Mouse (Mus musculus) stomach, embryonic 15.5 days (tissue): ENCODE results near the gene Tkfc. TPM values are rescaled to one million over a fixed set of nuclear protein-coding genes. Genes with fewer than 3 reads are reported as not detected.

Experiments used
- ATAC-seq: fragments of 200-750 bp; cut with Nextera tagmentation; 2 replicates; pipeline ENCODE4 v1.8.0; 2017; ENCODE audit warnings: low read depth, moderate number of reproducible peaks, moderate TSS enrichment; ENCODE audit not compliant: insufficient read depth, low FRiP score
- H3K27ac ChIP-seq: fragments of 300-500 bp; sonication (generic); 2 replicates; pipeline ENCODE4 v1.5.1; 2015; ENCODE audit warnings: mild to moderate bottlenecking, inconsistent platforms
- H3K27me3 ChIP-seq: fragments of 300-500 bp; sonication (generic); replicated peaks from 2 replicates; pipeline ENCODE4 v1.6.1; 2015; ENCODE audit warnings: inconsistent platforms
- H3K36me3 ChIP-seq: fragments of 300-500 bp; sonication (generic); 2 replicates; pipeline ENCODE4 v1.6.1; 2015; ENCODE audit warnings: inconsistent platforms
- H3K4me1 ChIP-seq: fragments of 300-500 bp; sonication (generic); 2 replicates; pipeline ENCODE4 v1.6.1; 2015; ENCODE audit warnings: inconsistent platforms
- H3K4me2 ChIP-seq: fragments of 300-500 bp; sonication (generic); 2 replicates; pipeline ENCODE4 v1.6.1; 2015; ENCODE audit warnings: mild to moderate bottlenecking, inconsistent platforms
- H3K4me3 ChIP-seq: fragments of 300-500 bp; sonication (generic); replicated peaks from 2 replicates; pipeline ENCODE4 v1.5.1; 2015; ENCODE audit warnings: inconsistent platforms
- H3K9ac ChIP-seq: fragments of 300-500 bp; sonication (generic); 2 replicates; pipeline ENCODE4 v1.6.1; 2015; ENCODE audit warnings: inconsistent platforms
- H3K9me3 ChIP-seq: fragments of 300-500 bp; sonication (generic); 2 replicates; pipeline ENCODE4 v1.6.1; 2016; ENCODE audit warnings: inconsistent platforms
- WGBS: fragments of 180-500 bp; shearing (Covaris S2); methylation state at CpG from one replicate; pipeline ENCODE4 v1.1.7; 2015; 5-methylcytosine and 5-hydroxymethylcytosine counted together
- polyA plus RNA-seq: library from polyadenylated mRNA; unstranded; fragments of >200 nt; fragmentation: Nextera tagmentation; extraction: Ambion mirVana; gene quantifications from 2 replicates; pipeline ENCODE4 v1.2.1, GENCODE M21; 2015

Tkfc gene
- polyA plus RNA-seq, result 20.3 and 21.8 TPM in 2 replicates

DNA sequence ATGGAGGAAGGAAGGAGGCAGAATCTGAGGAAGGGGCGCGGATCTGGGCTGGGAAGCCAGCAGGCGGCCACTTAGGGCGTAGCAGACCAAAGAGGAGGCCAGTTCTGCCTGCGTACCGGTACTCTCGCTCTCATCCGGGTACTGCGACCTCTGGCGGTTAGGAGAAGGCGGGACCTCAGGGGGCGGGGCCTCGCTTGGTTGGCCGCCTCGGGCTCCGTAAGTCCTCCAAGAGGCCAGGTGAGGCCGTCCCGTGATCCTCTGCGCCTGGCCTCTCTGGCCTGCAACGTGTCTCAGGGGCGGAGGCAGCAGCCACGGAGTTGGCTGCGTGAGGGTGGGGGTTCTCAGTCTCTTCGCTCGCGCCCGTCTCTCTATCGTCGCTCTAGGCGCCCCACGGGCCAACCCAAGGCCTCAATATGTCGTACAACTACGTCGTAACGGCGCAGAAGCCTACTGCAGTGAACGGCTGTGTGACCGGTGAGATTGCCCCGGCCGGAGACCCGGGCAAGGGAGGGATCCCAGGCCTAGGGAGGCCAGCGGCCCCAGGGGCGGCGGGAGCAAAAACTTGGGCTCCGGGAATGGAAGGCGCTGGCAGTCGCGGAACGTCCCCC lies at the start of gene Tkfc, which contains the start of gene Ddb1:
TSS of gene Tkfc (minus strand) at position 362 of the 608 bp plus-strand sequence.
TSS of gene Ddb1 (plus strand) at position 35 of the 608 bp plus-strand sequence.
- H3K4me2 ChIP-seq, result peak within 1 kb of the TSS; percentile 75
- 0% methylated on average over 48 of the region's 49 CpGs for WGBS
- peaks cover 26% of the 10 kb centered on the region for H3K36me3 ChIP-seq
- H3K4me1 ChIP-seq, result peaks cover 33% of the 10 kb centered on the region
- H3K27me3 ChIP-seq, result no peaks in the 10 kb centered on the region
- H3K4me3 ChIP-seq, result peak within 1 kb of the TSS; percentile 70
- peak within 1 kb of the TSS; percentile 94 for H3K9ac ChIP-seq
- no peaks in the 10 kb centered on the region for H3K9me3 ChIP-seq
- peak within 1 kb of the TSS; percentile 95 for H3K27ac ChIP-seq
- ATAC-seq, result peak; percentile 98

DNA sequence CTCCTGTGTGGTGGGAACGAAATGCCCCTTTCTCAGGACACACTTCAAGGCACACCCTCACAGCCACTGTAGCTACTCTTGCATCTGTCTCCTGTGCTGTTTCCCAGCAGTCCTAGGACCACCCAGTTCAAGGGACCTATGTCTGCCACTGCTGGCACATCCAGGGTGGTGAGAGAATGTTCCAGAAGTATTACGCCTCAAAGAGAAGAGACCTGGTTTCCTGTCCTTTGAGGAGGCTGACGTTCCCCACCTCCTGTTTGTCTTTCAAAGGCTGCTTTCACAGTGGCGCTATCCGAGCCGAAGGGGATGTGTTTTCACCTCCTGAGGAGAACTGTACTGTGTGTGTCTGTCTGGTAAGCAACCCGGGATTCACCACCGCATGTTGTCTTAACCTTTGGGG lies 42.7 kb upstream of the Tkfc start:
- Histone ChIP-seq H3K9me3 (no peaks in the 10 kb centered on the region), H3K9ac (no peak overlapping the region), H3K27ac (no peak overlapping the region), H3K27me3 (no peaks in the 10 kb centered on the region), H3K4me1 (no peaks in the 10 kb centered on the region), H3K4me2 (no peak overlapping the region), H3K36me3 (no peaks in the 10 kb centered on the region), H3K4me3 (no peak overlapping the region)
- WGBS, result 77% methylated on average over 8 of the region's 8 CpGs
- no peak for ATAC-seq

DNA sequence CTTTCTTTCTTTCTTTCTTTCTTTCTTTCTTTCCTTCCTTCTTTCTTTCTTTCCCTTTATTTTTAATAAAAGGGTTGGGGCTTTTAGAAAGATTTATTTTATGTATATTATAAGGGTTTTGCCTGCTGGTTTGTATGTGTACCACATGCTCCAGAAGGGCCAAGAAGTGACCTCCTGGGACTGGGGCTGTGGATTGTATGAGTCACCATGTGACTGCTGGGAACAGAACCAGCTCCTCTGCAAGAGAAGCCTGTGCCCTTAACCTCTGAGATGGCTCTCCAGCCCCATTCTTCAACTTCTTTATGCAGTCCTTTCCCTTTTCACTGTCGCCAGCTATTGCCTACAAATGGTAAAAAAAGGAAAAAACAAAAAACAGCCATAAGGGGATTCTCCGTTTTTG lies 40.2 kb upstream of the Tkfc start:
- WGBS, result 86% methylated on average over 2 of the region's 2 CpGs
- no peak for ATAC-seq
- H3K4me3 ChIP-seq, result no peak overlapping the region

DNA sequence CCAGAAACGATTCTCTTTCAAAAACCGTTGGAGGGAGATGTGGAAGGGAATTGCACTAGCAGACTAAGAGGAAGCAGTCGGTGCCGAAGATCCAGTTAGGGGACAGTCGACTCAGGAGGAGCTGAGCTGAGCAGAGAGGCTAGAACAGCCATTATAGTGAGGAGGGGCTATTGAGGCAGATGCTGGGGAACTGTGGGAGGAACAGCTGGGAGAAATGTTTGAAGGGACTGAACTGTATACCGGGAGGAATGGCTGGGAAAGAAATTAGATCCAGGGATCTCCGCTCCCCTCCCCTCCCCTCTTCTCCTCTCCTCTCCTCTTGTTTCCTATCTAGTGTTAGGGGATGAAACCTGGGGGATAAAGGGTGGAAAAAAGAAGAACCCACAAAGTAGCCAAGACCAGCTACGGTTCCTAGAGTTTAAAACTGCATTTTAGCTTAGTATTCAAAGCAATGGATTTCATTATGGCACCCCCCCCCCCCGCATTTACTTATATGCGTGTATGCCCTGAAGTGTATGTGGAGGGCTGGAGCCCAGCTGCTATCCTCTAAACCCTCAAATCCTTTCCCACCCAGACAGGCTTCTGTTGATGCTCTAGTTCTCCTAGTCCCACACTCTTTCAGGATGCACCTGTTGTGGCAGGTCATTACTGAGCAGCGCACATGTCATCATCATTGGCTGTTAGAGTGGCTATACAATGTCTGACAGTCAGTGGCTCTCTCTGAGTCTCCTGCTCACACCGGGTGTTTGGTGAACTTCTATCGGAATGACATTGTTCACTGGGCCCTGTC lies 35.3 kb upstream of the Tkfc start:
- WGBS, result 44% methylated on average over 13 of the region's 13 CpGs
- no peak for ATAC-seq

More for the DNA sequence above, 40.2 kb upstream of the Tkfc start:
- H3K27me3 ChIP-seq, result no peaks in the 10 kb centered on the region
- no peak overlapping the region for H3K9ac ChIP-seq
- no peaks in the 10 kb centered on the region for H3K9me3 ChIP-seq
- no peaks in the 10 kb centered on the region for H3K4me1 ChIP-seq
- no peak overlapping the region for H3K27ac ChIP-seq
- H3K4me2 ChIP-seq, result no peak overlapping the region
- no peaks in the 10 kb centered on the region for H3K36me3 ChIP-seq

DNA sequence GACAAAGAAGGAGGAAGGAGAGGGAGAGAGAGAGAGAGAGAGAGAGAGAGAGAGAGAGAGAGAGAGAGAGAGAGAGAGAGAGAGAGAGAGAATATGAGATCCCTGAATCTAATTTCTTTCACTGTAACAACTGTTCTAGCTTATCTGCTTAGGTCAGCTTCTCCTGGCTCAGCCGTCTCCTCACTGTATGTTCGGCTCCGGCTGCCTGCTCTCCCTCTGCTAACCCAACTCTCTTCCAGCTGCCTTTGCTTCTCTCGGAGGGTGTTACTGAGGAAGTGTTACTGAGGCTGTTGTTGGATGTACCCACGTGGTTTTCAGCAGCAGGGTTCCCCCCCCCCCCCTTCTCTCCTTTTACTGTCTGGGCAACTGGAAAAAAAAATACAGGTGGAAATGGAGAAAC lies 34.6 kb upstream of the Tkfc start:
- no peaks in the 10 kb centered on the region for H3K36me3 ChIP-seq
- H3K9me3 ChIP-seq, result no peaks in the 10 kb centered on the region
- no peak overlapping the region for H3K4me3 ChIP-seq
- no peak for ATAC-seq
- peak overlapping the region; percentile 25; the same call in 1 of the 2 replicates for H3K4me2 ChIP-seq
- H3K4me1 ChIP-seq, result peaks cover 2% of the 10 kb centered on the region
- 8% methylated on average over 5 of the region's 5 CpGs for WGBS
- H3K27ac ChIP-seq, result no peak overlapping the region
- no peaks in the 10 kb centered on the region for H3K27me3 ChIP-seq
- H3K9ac ChIP-seq, result no peak overlapping the region

More for the DNA sequence above, 35.3 kb upstream of the Tkfc start:
- H3K4me3 ChIP-seq, result no peak overlapping the region
- H3K36me3 ChIP-seq, result no peaks in the 10 kb centered on the region
- H3K27ac ChIP-seq, result no peak overlapping the region
- H3K9me3 ChIP-seq, result no peaks in the 10 kb centered on the region
- H3K4me1 ChIP-seq, result no peaks in the 10 kb centered on the region
- no peak overlapping the region for H3K9ac ChIP-seq
- H3K27me3 ChIP-seq, result no peaks in the 10 kb centered on the region
- peak overlapping the region; percentile 25; the same call in 1 of the 2 replicates for H3K4me2 ChIP-seq

GRCm38 (mm10) chr19:10637840-10638239 lies 32.4 kb upstream of the Tkfc start:
- Histone ChIP-seq H3K4me3 (no peak overlapping the region), H3K27ac (no peak overlapping the region), H3K36me3 (no peaks in the 10 kb centered on the region), H3K4me1 (peaks cover 18% of the 10 kb centered on the region), H3K9me3 (no peaks in the 10 kb centered on the region), H3K9ac (no peak overlapping the region), H3K27me3 (no peaks in the 10 kb centered on the region), H3K4me2 (no peak overlapping the region)
- 38% methylated on average over 7 of the region's 7 CpGs for WGBS
- no peak for ATAC-seq

- no peaks in the 10 kb centered on the region for H3K9me3 ChIP-seq
- ATAC-seq, result peak; percentile 86
- H3K4me1 ChIP-seq, result peaks cover 18% of the 10 kb centered on the region
- H3K4me3 ChIP-seq, result peak overlapping the region; percentile 45
- 0 out of 2 replicates have a peak overlapping the region, but pooled peaks have one; percentile 7 for H3K27ac ChIP-seq
- peak overlapping the region; percentile 50 for H3K9ac ChIP-seq
- peak overlapping the region; percentile 96 for H3K4me2 ChIP-seq
- 4% methylated on average over 21 of the region's 21 CpGs for WGBS
- no peaks in the 10 kb centered on the region for H3K27me3 ChIP-seq
- 0 out of 2 replicates have a peak, but pooled peaks cover 5% of the 10 kb centered on the region for H3K36me3 ChIP-seq
Measured at GRCm38 (mm10) chr19:10634872-10635318, 29.4 kb upstream of the Tkfc start.

GRCm38 (mm10) chr19:10634106-10634871 lies 28.8 kb upstream of the Tkfc start, which contains the start of gene Vwce:
Gene Vwce, plus strand, starts transcription at chr19:10634213.
- H3K4me2 ChIP-seq, result peak within 1 kb of the TSS; percentile 96
- peak within 1 kb of the TSS; percentile 45 for H3K4me3 ChIP-seq
- WGBS, result 3% methylated on average over 32 of the region's 32 CpGs
- peak within 1 kb of the TSS; percentile 50 for H3K9ac ChIP-seq
- 0 out of 2 replicates have a peak within 1 kb of the TSS, but pooled peaks have one; percentile 7 for H3K27ac ChIP-seq
- H3K36me3 ChIP-seq, result peaks cover 11% of the 10 kb centered on the region
- peaks cover 18% of the 10 kb centered on the region for H3K4me1 ChIP-seq
- H3K9me3 ChIP-seq, result no peaks in the 10 kb centered on the region
- peak; percentile 74; the same call in 1 of the 2 replicates for ATAC-seq
- no peaks in the 10 kb centered on the region for H3K27me3 ChIP-seq

DNA sequence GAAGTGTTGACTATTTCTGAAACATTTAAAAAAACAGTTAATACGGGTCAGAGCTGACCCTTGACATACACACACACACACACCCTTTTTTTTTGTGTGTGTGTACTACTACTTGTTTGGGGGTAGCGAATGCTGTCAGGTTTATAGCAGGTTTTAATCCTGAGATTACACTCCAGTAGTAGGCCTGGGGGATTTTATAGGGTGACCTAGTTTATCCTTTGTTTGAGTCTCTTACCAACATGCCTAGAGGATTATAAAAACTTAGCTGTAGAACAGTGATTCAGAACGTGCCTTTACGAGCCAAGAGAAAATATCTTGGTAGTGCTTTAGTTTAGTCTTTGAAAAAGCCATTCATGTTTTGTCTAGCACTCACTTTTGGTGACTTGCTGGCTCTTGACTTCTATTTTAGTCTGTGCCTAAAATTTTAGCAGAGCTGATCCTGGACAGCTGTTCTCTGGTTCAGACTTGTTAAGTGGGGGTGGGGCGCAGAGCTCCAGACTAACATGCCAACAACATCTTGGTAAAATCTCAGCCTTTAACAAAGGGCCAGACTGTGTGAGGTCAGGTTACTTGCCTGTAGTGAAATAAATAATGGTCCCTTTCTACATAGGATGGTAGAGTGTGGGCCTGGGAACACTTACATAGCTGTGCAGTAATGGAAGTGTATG lies 3.3 kb upstream of the Tkfc start:
- Histone ChIP-seq H3K27me3 (no peaks in the 10 kb centered on the region), H3K4me1 (peaks cover 30% of the 10 kb centered on the region), H3K27ac (no peak overlapping the region), H3K9me3 (no peaks in the 10 kb centered on the region), H3K36me3 (peaks cover 58% of the 10 kb centered on the region), H3K9ac (no peak overlapping the region), H3K4me2 (no peak overlapping the region), H3K4me3 (no peak overlapping the region)
- ATAC-seq, result no peak
- 62% methylated on average over 5 of the region's 5 CpGs for WGBS

- Histone ChIP-seq H3K9me3 (no peaks in the 10 kb centered on the region), H3K9ac (peak overlapping the region; percentile 94), H3K27me3 (no peaks in the 10 kb centered on the region), H3K36me3 (peaks cover 33% of the 10 kb centered on the region), H3K4me1 (peaks cover 33% of the 10 kb centered on the region), H3K4me3 (peak overlapping the region; percentile 70), H3K27ac (peak overlapping the region; percentile 94), H3K4me2 (peak overlapping the region; percentile 75)
- 5% methylated on average over 20 of the region's 20 CpGs for WGBS
- no peak for ATAC-seq
Measured at GRCm38 (mm10) chr19:10605901-10606622, 608 bp upstream of the Tkfc start.
